Mouse (Mus musculus) cerebellum, adult 2 months (tissue): ENCODE results near the gene Csk. TPM values are rescaled to one million over a fixed set of nuclear protein-coding genes. Genes with fewer than 3 reads are reported as not detected.
A peak's percentile ranks its signal among the peaks of the same experiment; 100 is the strongest.

ENCODE experiments used
- DNase-seq, 2 experiments: peaks; one replicate each; pipeline ENCODE4 v3.0.0; 2021
- H3K27ac ChIP-seq: fragments of 200-500 bp; 2 replicates; pipeline ENCODE4 v1.5.1; 2012; ENCODE audit warnings: low read length, control low read depth, inconsistent platforms; ENCODE audit not compliant: insufficient read depth
- H3K27me3 ChIP-seq: fragments of 200-500 bp; 2 replicates; pipeline ENCODE4 v1.6.1; 2012; ENCODE audit warnings: inconsistent platforms, mild to moderate bottlenecking, low read length, moderate library complexity; ENCODE audit not compliant: control insufficient read depth, insufficient read depth
- H3K4me1 ChIP-seq: fragments of 200-500 bp; 2 replicates; pipeline ENCODE4 v1.6.1; 2011; ENCODE audit warnings: low read length; ENCODE audit not compliant: control insufficient read depth, insufficient read depth
- H3K4me3 ChIP-seq: fragments of 200-500 bp; replicated peaks from 2 replicates; pipeline ENCODE3; 2011; ENCODE audit warnings: mild to moderate bottlenecking, low read depth, low read length, control low read depth; ENCODE audit not compliant: insufficient read depth
- CTCF ChIP-seq: fragments of 200-500 bp; IDR thresholded peaks from 2 replicates; pipeline ENCODE4 v1.5.1; 2011; ENCODE audit warnings: low read depth, mild to moderate bottlenecking, control low read depth, low read length, moderate library complexity, borderline replicate concordance; ENCODE audit not compliant: insufficient read depth
- POLR2A ChIP-seq: fragments of 200-500 bp; IDR thresholded peaks from 2 replicates; pipeline ENCODE4 v1.6.1; 2011; ENCODE audit warnings: low read length, control low read depth, borderline replicate concordance; ENCODE audit not compliant: insufficient read depth
- WGBS: fragments of 180-500 bp; shearing (Covaris S2); methylation state at CpG from one replicate; pipeline ENCODE4 v1.1.7; 2018; 5-methylcytosine and 5-hydroxymethylcytosine counted together
- polyA plus RNA-seq: library from polyadenylated mRNA; depleted of rRNA; stranded (reverse); fragments of >200 nt; gene quantifications from 2 replicates; pipeline ENCODE4 v1.2.3, GENCODE M21; 2012

The Csk gene
- polyA plus RNA-seq, 1 experiment = 57.2 TPM

DNA sequence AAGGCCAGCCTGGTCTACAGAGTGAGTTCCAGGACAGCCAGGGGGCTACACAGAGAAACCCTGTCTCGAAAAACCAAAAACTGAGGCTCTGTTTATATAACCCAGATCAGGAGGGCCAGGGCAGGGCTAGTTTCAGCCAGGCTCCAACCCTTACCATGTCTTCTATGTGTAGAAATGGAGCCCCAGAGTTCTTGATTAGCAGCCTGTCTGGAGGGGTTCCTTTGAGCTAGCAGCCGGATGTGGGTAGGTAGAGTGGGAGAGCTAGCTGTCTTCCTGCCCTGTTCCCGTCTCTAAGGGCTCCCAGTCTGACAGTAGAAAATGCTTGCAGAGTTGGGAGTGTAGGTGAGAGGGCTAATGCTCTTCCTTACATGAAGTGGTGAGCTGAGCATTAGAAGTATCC lies 13.7 kb upstream of the Csk start:
- Histone ChIP-seq H3K4me1 (no peaks in the 10 kb centered on the region), H3K27ac (no peak overlapping the region), H3K27me3 (no peaks in the 10 kb centered on the region), H3K4me3 (no peak overlapping the region)
- TF ChIP-seq CTCF = no peak
- DNase-seq = no peak
- 84% methylated on average over 3 of the region's 3 CpGs for WGBS

DNA sequence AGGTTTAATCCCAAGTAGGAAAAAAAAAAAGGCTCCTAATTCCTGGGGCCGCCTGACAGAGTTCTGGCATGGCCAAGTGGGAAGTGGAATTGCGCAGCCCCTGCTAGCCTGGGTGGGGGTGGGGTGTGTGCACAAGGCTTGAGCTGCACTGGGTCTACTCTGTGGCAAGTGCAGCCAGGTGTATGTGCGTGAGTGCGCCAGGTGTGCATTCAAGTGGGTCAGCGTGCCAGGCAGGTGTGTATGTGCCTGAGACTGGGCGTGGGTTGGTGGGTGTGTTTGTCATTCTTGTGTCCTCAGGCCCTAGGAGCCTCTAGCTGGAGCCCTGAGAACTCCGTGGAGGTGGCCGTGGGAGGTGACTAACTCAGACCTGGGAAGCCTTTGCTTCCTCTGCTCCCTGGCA lies 13.1 kb upstream of the Csk start:
- Histone ChIP-seq H3K4me1 (no peaks in the 10 kb centered on the region), H3K27ac (no peak overlapping the region), H3K27me3 (no peaks in the 10 kb centered on the region), H3K4me3 (no peak overlapping the region)
- DNase-seq = no peak
- TF ChIP-seq POLR2A (no peak), CTCF (no peak)
- WGBS = 91% methylated on average over 8 of the region's 8 CpGs

DNA sequence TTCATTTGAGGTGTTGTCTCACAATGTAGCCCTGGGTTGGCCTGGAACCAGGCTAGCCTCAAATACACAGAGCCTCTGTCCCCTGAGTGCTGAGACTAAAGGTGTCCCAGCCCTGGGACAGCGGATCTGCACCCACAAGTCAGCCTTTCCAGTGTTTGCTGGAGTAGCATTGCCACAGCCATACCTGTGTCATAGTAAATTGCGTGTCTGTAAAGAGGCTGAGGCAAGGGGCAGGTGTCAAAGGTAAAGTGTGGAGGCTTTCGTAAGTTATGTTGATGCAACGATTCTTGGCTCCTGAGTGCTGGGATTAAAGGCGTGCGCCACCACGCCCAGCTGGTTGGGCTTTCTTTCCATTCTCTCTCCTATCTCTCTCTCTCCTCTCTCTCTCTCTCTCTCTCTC lies 11.2 kb upstream of the Csk start:
- Histone ChIP-seq H3K27ac (no peak overlapping the region), H3K4me3 (no peak overlapping the region), H3K27me3 (no peaks in the 10 kb centered on the region), H3K4me1 (no peaks in the 10 kb centered on the region)
- TF ChIP-seq CTCF (no peak), POLR2A (no peak)
- DNase-seq = no peak
- WGBS = 72% methylated on average over 7 of the region's 7 CpGs

DNA sequence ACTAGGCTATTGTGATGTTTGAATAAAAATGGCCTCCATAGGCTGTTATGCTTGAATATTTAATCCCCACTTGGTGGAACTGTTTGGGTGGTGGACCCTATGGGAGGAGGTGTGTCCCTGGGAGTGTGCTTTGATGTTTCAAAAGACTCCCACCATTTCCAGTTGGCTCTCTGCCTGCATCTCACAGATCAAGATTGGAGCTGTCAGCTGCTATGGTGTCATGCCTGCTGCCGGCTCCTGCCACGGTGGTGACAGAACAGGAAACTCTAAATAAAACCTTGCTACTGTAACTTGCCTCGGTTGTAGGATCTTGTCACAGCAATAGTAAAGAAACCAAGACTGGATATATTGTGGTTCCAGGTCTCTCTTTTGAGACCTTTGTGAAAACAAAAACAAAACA lies 8.1 kb upstream of the Csk start:
- 45% methylated on average over 3 of the region's 3 CpGs for WGBS
- Histone ChIP-seq H3K4me3 (no peak overlapping the region), H3K4me1 (no peaks in the 10 kb centered on the region), H3K27ac (no peak overlapping the region), H3K27me3 (no peaks in the 10 kb centered on the region)
- DNase-seq = no peak
- TF ChIP-seq CTCF (no peak), POLR2A (no peak)

DNA sequence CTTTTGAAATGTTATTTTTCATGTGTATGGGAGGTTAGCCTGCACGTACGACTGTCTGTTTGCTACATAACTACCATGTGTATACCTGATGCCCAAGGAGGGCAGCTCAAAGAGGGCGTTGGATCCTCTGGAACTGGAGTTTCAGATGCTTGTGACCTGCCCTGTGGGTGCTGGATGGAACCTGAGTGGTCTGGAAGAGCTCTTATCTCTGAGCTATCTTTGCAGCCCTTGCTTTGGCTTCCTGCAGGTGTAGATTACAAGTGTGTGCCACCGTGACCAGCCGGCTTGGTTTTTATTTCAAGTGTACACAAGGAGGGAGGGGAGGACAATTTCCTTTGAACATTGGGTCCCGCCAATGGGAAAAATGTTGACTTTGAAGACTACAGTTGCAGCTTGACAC lies 7.1 kb upstream of the Csk start:
- 90% methylated on average over 6 of the region's 6 CpGs for WGBS
- DNase-seq = no peak
- TF ChIP-seq POLR2A = no peak
- TF ChIP-seq CTCF = no peak
- Histone ChIP-seq H3K4me3 (no peak overlapping the region), H3K4me1 (peaks cover 4% of the 10 kb centered on the region), H3K27me3 (no peaks in the 10 kb centered on the region), H3K27ac (no peak overlapping the region)

DNA sequence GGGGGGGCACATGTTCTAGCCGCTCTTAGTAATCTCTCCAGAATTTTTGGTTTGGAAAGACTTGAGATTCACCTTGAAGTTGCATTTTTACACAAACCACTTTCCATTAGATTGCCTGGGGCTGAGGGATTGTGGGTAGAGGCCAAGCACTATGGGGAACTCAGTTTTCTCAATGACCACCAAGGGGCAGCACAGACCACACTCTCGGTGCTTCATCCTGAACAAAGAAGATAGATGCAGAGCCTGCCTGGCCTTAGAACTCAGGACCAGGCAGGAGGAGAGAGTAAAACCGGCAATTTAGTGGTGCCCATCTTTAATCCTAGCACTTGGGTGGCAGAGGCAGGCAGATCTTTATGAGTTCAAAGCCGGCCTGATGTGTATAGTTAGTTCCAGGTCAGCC lies 6.3 kb upstream of the Csk start:
- Histone ChIP-seq H3K4me3 (no peak overlapping the region), H3K4me1 (peaks cover 4% of the 10 kb centered on the region), H3K27me3 (no peaks in the 10 kb centered on the region), H3K27ac (no peak overlapping the region)
- WGBS = 26% methylated on average over 4 of the region's 4 CpGs
- TF ChIP-seq CTCF (peak; percentile 98), POLR2A (no peak)
- DNase-seq = peak; percentile 74 to 79

DNA sequence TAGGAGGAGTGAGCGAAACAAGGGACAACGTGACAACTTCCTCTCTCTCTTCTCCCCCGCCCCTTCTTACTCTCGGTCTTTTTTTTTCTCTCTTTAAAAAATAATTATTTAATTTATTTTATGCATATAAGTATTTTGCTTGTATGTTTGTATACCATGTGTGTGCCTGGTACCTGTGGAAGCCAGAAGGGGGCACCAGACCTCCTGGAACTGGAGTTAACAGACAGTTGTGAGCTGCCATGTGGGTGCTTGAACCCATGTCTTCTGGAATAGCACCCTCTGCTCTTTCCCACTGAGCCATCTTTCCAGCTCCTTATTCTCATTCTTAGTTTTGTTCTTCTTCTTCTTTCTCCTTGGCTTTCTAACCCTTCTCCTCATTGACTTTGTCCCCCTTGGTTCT lies 5.5 kb upstream of the Csk start:
- no peak overlapping the region for H3K27ac ChIP-seq
- DNase-seq = no peak
- H3K4me1 ChIP-seq = peaks cover 4% of the 10 kb centered on the region
- H3K4me3 ChIP-seq = no peak overlapping the region
- TF ChIP-seq POLR2A (no peak), CTCF (no peak)
- H3K27me3 ChIP-seq = no peaks in the 10 kb centered on the region
- WGBS = 88% methylated on average over 4 of the region's 4 CpGs

DNA sequence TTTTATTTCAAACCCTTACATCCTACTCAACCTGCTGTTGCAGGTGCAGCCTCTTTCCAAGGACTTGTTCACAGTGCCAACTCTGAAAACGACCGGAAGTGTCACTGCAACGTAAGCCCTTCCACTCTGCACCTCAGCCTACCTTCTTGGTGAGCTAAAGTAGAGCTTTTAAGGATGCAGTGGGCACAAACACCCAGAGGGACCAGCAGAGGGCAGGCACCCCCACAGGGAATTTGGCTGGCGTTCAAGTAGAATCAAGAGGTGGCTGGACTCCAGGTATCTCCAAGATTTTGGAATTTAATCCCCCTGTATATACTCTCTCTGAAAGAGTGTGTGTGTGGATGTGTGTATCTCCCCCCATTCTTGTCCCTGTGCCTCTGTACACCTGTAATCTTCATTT lies 4.4 kb upstream of the Csk start:
- TF ChIP-seq POLR2A = no peak
- TF ChIP-seq CTCF = no peak
- Histone ChIP-seq H3K27ac (no peak overlapping the region), H3K4me3 (no peak overlapping the region), H3K4me1 (peaks cover 4% of the 10 kb centered on the region), H3K27me3 (no peaks in the 10 kb centered on the region)
- DNase-seq = no peak
- 62% methylated on average over 4 of the region's 4 CpGs for WGBS
